Mouse (Mus musculus) macrophage (primary cell): ENCODE results near the gene Lrrc8d. TPM values are rescaled to one million over a fixed set of nuclear protein-coding genes. Genes with fewer than 3 reads are reported as not detected.

Experiments used
- H3K27ac ChIP-seq: fragments of 350-480 bp; formaldehyde crosslinking; 2 replicates; pipeline ENCODE4 v1.9.0; 2021
- H3K36me3 ChIP-seq: fragments of 350-480 bp; formaldehyde crosslinking; 2 replicates; pipeline ENCODE4 v1.9.0; 2021; ENCODE audit errors: inconsistent target
- H3K4me3 ChIP-seq: fragments of 350-480 bp; formaldehyde crosslinking; 2 replicates; pipeline ENCODE4 v1.9.0; 2021; ENCODE audit errors: inconsistent target
- H3K79me2 ChIP-seq: fragments of 350-480 bp; formaldehyde crosslinking; 2 replicates; pipeline ENCODE4 v1.9.0; 2021; ENCODE audit errors: inconsistent target
- WGBS: methylation state at CpG from one replicate; pipeline ENCODE4 v1.1.7; 2026; ENCODE audit warnings: inconsistent platforms; ENCODE audit not compliant: missing documents; 5-methylcytosine and 5-hydroxymethylcytosine counted together
- polyA plus RNA-seq: library from polyadenylated mRNA; stranded (reverse); fragments of 250-400 nt; gene quantifications from 3 replicates; pipeline ENCODE4 v1.2.4, GENCODE M21; 2018; ENCODE audit warnings: inconsistent platforms

The Lrrc8d gene
- polyA plus RNA-seq, 1 experiment from 2014 or later, result 50.7 TPM

DNA sequence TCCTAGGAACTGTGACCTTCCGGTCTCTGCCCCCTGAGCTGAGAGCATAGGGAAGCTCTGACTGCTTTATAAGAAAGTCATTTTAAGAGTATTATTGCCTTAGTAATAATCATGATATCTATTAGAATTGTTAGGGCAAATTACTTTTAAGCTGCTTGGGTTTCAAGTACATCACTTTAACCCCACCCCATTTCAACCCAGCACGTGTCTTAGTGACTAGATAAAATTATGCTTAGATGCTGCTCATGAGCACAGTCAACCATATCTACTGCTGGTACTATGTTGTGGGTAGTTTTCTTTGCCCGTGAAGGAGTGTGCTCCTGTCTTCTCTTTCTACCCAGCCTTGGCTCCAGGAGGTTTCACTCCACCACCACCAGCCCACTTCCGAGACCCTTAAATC lies 21.5 kb downstream of the Lrrc8d start:
- Histone ChIP-seq H3K4me3 (no peak overlapping the region), H3K36me3 (no peaks in the 10 kb centered on the region; the same call in 1 of the 2 replicates), H3K79me2 (peaks cover 74% of the 10 kb centered on the region), H3K27ac (no peak overlapping the region)
- 86% methylated on average over 4 of the region's 4 CpGs for WGBS

GRCm38 (mm10) chr5:105722807-105723206 lies 23.0 kb downstream of the Lrrc8d start:
- Histone ChIP-seq H3K36me3 (no peaks in the 10 kb centered on the region; the same call in 1 of the 2 replicates), H3K27ac (no peak overlapping the region), H3K79me2 (peaks cover 58% of the 10 kb centered on the region), H3K4me3 (no peak overlapping the region)
- WGBS, result 93% methylated on average over 10 of the region's 11 CpGs

DNA sequence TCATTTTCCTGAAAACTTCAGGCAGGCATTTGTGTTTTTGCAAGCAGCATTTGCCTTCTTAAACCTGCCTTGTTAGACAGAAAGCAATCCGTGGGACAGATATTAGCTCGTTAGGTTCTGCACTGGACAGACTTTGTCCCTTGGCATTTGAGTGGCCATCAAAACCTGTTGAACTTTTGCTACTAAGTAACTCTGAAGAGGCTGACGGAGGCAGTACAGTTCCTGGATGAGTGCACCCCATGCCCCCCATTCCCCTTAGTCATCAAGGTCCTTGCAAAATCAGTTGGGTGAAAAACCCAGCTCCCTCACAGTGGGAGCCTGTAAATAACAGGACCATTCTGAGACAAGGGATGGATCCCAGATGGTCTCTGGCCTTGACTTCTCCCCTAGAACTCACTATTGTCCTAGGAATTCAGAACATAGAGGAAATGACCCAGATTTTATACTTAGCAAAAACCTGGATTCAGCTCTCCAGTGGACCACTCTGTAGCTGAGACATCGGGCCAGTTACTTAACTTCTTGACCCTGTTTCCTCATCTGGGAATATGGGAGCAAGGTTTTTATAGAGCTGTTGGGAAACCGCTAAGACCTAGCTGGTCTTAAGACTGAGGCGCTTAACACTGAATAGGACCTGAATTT lies 30.5 kb downstream of the Lrrc8d start:
- WGBS, result 78% methylated on average over 6 of the region's 6 CpGs
- H3K27ac ChIP-seq, result no peak overlapping the region
- H3K4me3 ChIP-seq, result no peak overlapping the region
- H3K36me3 ChIP-seq, result no peaks in the 10 kb centered on the region
- peaks cover 48% of the 10 kb centered on the region for H3K79me2 ChIP-seq

DNA sequence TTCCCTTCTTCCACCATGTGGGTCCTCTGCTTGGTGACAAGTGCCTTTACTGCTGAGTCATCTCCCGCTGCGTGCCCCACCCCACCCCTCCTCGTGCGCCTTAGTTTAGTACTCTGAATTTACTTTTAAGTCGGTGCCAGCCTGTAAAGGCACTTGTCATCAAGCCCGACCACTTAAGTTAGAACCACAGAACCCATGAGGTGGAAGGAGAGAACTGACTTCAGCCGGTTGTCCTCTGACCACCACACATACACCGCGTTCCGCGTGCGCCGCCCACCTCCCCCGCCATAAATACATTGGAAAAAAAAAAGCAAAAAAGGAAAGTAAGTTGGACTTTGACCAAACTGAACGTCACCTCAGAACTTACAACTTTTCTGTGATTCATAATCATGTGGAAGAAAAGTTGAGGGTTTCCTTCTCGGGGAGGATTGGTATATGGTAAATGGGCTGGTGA lies 31.4 kb downstream of the Lrrc8d start:
- H3K36me3 ChIP-seq, result no peaks in the 10 kb centered on the region
- H3K4me3 ChIP-seq, result peak overlapping the region; percentile 28; the same call in 1 of the 2 replicates
- 3% methylated on average over 16 of the region's 16 CpGs for WGBS
- peaks cover 57% of the 10 kb centered on the region for H3K79me2 ChIP-seq
- H3K27ac ChIP-seq, result peak overlapping the region; percentile 68

DNA sequence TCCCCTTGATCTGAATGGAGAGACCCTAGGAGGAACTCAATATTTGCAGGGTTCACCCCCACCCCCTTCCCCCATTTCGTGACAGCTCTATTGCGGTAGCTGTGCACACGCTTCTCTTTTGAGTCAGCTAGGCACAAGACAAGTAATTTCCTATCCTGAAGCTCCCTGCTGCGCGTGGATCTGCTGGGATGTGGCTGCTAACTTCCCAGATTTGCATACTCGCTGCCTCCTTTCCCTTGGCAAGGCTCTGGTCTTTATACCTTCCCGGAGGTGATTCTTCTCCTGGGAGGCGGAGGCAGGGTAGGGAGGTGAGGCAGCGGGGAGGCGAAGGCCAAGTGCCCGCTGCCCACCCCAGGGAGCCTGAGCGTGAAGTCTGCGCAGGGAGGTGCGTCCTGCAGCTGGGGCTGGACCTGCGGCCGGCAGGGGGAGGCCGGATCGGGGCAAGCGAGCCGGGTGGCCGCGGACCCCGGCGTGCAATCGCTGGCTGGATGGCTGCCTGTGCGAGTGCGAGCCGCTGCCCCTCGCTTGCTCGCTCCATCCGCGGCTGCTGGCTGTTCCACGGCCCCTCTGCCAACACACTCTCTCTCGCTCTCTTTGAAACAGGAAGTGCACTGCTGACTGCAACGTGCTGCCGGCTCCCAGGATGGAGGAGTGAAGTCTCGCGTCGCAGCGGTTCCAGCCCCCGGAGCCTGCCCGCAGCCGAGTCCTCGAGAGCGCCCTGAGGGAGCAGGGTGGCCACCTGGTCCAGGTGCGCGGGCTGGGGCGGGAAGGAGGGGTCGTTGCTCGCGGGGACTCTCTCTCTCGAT lies 32.1 kb downstream of the Lrrc8d start:
- Histone ChIP-seq H3K4me3 (peak overlapping the region; percentile 36), H3K27ac (peak overlapping the region; percentile 82), H3K36me3 (no peaks in the 10 kb centered on the region; the same call in 1 of the 2 replicates), H3K79me2 (peaks cover 63% of the 10 kb centered on the region)
- WGBS, result 2% methylated on average over 47 of the region's 52 CpGs

- Histone ChIP-seq H3K27ac (peak overlapping the region; percentile 82), H3K4me3 (peak overlapping the region; percentile 36), H3K79me2 (peaks cover 69% of the 10 kb centered on the region), H3K36me3 (no peaks in the 10 kb centered on the region; the same call in 1 of the 2 replicates)
- 2% methylated on average over 10 of the region's 11 CpGs for WGBS
These were observed 32.7 kb downstream of the Lrrc8d start for GRCm38 (mm10) chr5:105732433-105732891.

DNA sequence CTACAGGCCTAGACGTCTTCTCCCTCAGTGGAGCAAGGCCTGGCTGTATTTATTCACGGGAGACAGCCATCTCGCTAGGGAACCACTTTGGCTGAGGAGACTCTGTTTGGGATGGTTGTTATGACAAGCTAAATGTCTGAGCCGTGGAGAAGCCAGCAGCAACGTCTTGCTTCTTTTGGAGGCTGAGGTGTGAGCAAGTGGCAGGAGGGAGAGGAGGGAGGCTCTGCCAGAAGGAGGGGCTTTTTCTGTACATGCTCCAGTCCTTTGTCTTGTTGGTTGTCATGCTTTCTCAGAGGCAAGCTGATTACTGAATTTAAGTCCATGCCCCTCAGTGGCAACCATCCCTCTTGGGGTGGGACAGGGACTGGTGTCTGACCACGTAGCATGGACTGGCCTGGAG lies 33.5 kb downstream of the Lrrc8d start:
- WGBS, result 97% methylated on average over 6 of the region's 6 CpGs
- Histone ChIP-seq H3K36me3 (no peaks in the 10 kb centered on the region; the same call in 1 of the 2 replicates), H3K27ac (peak overlapping the region; percentile 82; the same call in 1 of the 2 replicates), H3K79me2 (peaks cover 77% of the 10 kb centered on the region), H3K4me3 (no peak overlapping the region)

GRCm38 (mm10) chr5:105736365-105736764 lies 36.6 kb downstream of the Lrrc8d start:
- peaks cover 90% of the 10 kb centered on the region for H3K79me2 ChIP-seq
- 78% methylated on average over 6 of the region's 6 CpGs for WGBS
- no peaks in the 10 kb centered on the region; the same call in 1 of the 2 replicates for H3K36me3 ChIP-seq
- H3K27ac ChIP-seq, result no peak overlapping the region
- H3K4me3 ChIP-seq, result no peak overlapping the region

DNA sequence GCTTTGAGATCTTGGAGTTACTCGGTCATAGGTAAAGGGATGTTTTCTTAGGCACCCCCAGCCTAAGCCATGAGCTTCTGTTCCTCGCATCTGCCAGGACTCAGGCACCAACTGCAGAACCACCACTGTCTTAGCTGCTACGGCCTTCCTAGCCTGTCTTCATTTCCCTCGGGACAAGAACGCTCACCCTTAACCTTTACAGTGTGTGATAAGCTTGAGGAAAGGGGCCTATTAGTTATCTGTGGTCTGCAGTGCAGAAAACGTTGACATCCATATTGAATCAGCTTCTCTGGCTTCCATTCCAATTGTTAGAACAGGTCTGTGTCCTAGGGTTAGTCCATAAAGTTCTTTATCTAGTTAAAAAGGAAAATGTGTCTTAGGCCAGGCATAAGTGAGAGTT lies 37.4 kb downstream of the Lrrc8d start:
- H3K4me3 ChIP-seq, result no peak overlapping the region
- H3K36me3 ChIP-seq, result no peaks in the 10 kb centered on the region; the same call in 1 of the 2 replicates
- no peak overlapping the region for H3K27ac ChIP-seq
- 81% methylated on average over 6 of the region's 6 CpGs for WGBS
- peaks cover 98% of the 10 kb centered on the region for H3K79me2 ChIP-seq

GRCm38 (mm10) chr5:105740437-105740836 lies 40.7 kb downstream of the Lrrc8d start:
- Histone ChIP-seq H3K4me3 (no peak overlapping the region), H3K27ac (no peak overlapping the region), H3K36me3 (no peaks in the 10 kb centered on the region; the same call in 1 of the 2 replicates), H3K79me2 (peaks cover 100% of the 10 kb centered on the region)
- 89% methylated on average over 7 of the region's 7 CpGs for WGBS

- WGBS, result 92% methylated on average over 5 of the region's 5 CpGs
- Histone ChIP-seq H3K27ac (no peak overlapping the region), H3K4me3 (no peak overlapping the region), H3K36me3 (no peaks in the 10 kb centered on the region; the same call in 1 of the 2 replicates), H3K79me2 (peaks cover 100% of the 10 kb centered on the region)
These were observed 42.9 kb downstream of the Lrrc8d start for GRCm38 (mm10) chr5:105742641-105743040.

DNA sequence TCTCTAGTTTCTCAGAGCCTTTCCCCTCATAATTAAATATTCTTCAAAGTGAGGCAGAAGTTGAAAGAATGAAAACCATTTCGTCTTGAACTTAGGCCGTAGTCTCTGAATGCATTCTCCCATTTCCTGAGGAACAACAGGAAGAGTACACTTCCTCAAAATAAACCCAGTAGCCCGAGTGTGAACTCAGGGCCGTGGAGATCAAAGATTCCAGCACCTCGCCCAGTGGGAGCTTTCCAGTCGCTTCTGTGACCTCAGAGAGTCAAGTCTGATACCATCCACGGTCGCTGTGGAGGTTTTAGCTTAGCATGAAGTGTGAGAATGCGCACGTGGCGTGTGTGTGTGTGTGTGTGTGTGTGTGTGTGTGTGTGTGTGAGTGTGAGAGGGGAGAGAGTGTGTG lies 45.6 kb downstream of the Lrrc8d start:
- Histone ChIP-seq H3K79me2 (peaks cover 100% of the 10 kb centered on the region), H3K27ac (peak overlapping the region; percentile 47), H3K36me3 (no peaks in the 10 kb centered on the region), H3K4me3 (no peak overlapping the region)
- WGBS, result 20% methylated on average over 10 of the region's 11 CpGs

DNA sequence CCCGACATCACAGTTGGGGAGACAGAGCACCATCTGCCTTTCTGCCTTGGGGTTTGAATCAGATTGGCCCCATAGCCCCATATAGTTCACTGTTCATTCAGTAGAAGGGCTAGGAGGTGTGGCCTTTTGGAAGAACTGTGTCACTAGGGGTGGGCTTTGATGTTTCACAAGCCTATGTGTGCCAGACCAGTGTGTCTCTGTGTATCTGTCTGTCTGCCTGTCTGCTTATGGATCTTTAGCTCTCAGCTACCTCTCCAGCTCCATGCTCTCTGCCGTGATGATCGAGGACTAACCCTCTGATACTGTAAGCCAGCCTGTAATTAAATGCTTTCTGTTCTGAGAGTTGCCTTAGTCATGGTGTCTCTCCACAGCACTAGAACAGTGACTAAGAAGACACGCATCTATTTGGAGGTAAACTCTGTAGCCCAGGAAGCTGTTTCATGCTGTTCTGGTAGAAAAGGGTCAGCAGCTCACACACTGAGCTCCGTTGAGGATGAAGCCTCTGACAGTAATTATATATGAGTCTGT lies 46.2 kb downstream of the Lrrc8d start:
- H3K79me2 ChIP-seq, result peaks cover 100% of the 10 kb centered on the region
- H3K4me3 ChIP-seq, result no peak overlapping the region
- 96% methylated on average over 5 of the region's 5 CpGs for whole genome bisulfite sequencing
- no peak overlapping the region for H3K27ac ChIP-seq
- no peaks in the 10 kb centered on the region for H3K36me3 ChIP-seq

GRCm38 (mm10) chr5:105754803-105755202 lies 55.0 kb downstream of the Lrrc8d start:
- Histone ChIP-seq H3K4me3 (no peak overlapping the region), H3K36me3 (0 out of 2 replicates have a peak, but pooled peaks cover 4% of the 10 kb centered on the region), H3K79me2 (peaks cover 100% of the 10 kb centered on the region), H3K27ac (no peak overlapping the region)
- WGBS, result 87% methylated on average over 6 of the region's 8 CpGs
